Mouse (Mus musculus): ENCODE results near the gene Klri2. TPM values are rescaled to one million over a fixed set of nuclear protein-coding genes. Genes with fewer than 3 reads are reported as not detected.

The Klri2 gene
- polyA plus RNA-seq, 1 experiment from 2014 or later = not detected

DNA sequence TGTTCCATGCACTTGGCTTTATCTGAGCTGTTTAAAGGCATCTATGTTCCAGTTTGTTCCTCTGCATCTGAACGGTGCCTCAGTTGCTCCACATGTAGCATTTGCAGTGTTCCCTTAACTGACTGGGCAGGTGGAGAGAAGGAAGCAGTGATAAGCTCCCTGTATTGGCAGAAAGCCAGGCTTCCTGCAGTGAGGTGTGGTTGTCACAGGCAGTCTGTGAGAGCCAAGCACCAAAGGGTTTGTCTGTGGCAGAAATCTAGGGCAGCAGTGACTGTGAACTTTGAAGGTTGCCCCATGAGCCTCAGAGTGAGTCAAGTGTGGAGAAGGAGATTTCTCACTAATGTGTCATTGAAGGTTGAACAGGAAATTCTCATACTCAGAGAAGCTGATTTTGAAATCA is 59.9 kb downstream of the Klri2 start:
- H3K4me1 ChIP-seq (replicated peaks) = no peaks in the 10 kb centered on the region
- H3K9me3 ChIP-seq (replicated peaks) = no peaks in the 10 kb centered on the region
- H3K4me3 ChIP-seq (replicated peaks) = no peak overlapping the region
- H3K9ac ChIP-seq = no peak overlapping the region
- H3K4me2 ChIP-seq = no peak overlapping the region
- ATAC-seq (ENCODE audit: low read depth) = no peak
- H3K36me3 ChIP-seq = no peaks in the 10 kb centered on the region
- 31% methylated on average over 1 of the region's 1 CpGs for WGBS (ENCODE audit: insufficient replicate concordance)
- H3K27ac ChIP-seq = no peak overlapping the region
- H3K27me3 ChIP-seq = no peaks in the 10 kb centered on the region
- DNase-seq = no peak

Small RNA genes within 50 kb of the gene (microRNA-seq; reads per million reads assigned to microRNA genes)
- not detected for gene Mir680-1

Other genes with a start within 250 kb of the Klri2 start
- gene Olr1, start 233.3 kb downstream of the Klri2 start, polyA plus RNA-seq (2015; fragmentation: Nextera tagmentation; extraction: Ambion mirVana) = 0.65 and 0.95 TPM in 2 replicates
- gene Tmem52b, start 227.9 kb downstream of the Klri2 start, polyA plus RNA-seq (2015; fragmentation: Nextera tagmentation; extraction: Ambion mirVana) = not detected in 2 replicates
- gene Gabarapl1, start 207.3 kb downstream of the Klri2 start, polyA plus RNA-seq (2015; fragmentation: Nextera tagmentation; extraction: Ambion mirVana) = 35.4 and 38.3 TPM in 2 replicates
- gene Klre1, start 162.6 kb downstream of the Klri2 start, polyA plus RNA-seq (2015; fragmentation: Nextera tagmentation; extraction: Ambion mirVana) = not detected in 2 replicates
- 0.27 and 0.48 TPM in 2 replicates for gene Klrd1, start 148.7 kb downstream of the Klri2 start, polyA plus RNA-seq (2015; fragmentation: Nextera tagmentation; extraction: Ambion mirVana)
- 0.25 and 0.32 TPM in 2 replicates for gene Klrk1, start 116.6 kb downstream of the Klri2 start, polyA plus RNA-seq (2015; fragmentation: Nextera tagmentation; extraction: Ambion mirVana)
- gene Klrc3, start 97.1 kb downstream of the Klri2 start, polyA plus RNA-seq (2015; fragmentation: Nextera tagmentation; extraction: Ambion mirVana) = not detected in 2 replicates
- not detected in 2 replicates for gene Klrc2, start 79.8 kb downstream of the Klri2 start, polyA plus RNA-seq (2015; fragmentation: Nextera tagmentation; extraction: Ambion mirVana)
- not detected in 2 replicates for gene Klrc1, start 61.5 kb downstream of the Klri2 start, polyA plus RNA-seq (2015; fragmentation: Nextera tagmentation; extraction: Ambion mirVana)
- gene Klri1, start 23.4 kb downstream of the Klri2 start, polyA plus RNA-seq (2015; fragmentation: Nextera tagmentation; extraction: Ambion mirVana) = not detected in 2 replicates
- not detected in 2 replicates for gene Gm156, start 43.8 kb upstream of the Klri2 start, polyA plus RNA-seq (2015; fragmentation: Nextera tagmentation; extraction: Ambion mirVana)
- gene Gm17631, start 122.2 kb upstream of the Klri2 start, polyA plus RNA-seq (2015; fragmentation: Nextera tagmentation; extraction: Ambion mirVana) = not detected in 2 replicates
- 0.12 TPM in 1 of 2 replicates, not detected in the other for gene Klra17, start 136.2 kb upstream of the Klri2 start, polyA plus RNA-seq (2015; fragmentation: Nextera tagmentation; extraction: Ambion mirVana)
- not detected in 2 replicates for gene Klra5, start 177.2 kb upstream of the Klri2 start, polyA plus RNA-seq (2015; fragmentation: Nextera tagmentation; extraction: Ambion mirVana)

Measured in liver, embryonic 13.5 days (tissue).